Mouse (Mus musculus) embryonic facial prominence, embryonic 15.5 days (tissue): ENCODE measurements at regions not wholly inside any gene's neighbourhood (a gene's known extent, or its start where the extent isn't known, plus 50 kb on each side); places are given as distances from the start of the nearest gene placed in this dataset.

ENCODE experiments used
- ATAC-seq: fragments of 200-750 bp; cut with Nextera tagmentation; 2 replicates; pipeline ENCODE4 v1.8.0; 2017; ENCODE audit warnings: low read depth, moderate TSS enrichment; ENCODE audit not compliant: insufficient number of reproducible peaks, low FRiP score, low TSS enrichment
- H3K27ac ChIP-seq: fragments of 300-500 bp; sonication (generic); replicated peaks from 2 replicates; pipeline ENCODE4 v1.5.1; 2015; ENCODE audit warnings: mild to moderate bottlenecking, inconsistent platforms
- H3K27me3 ChIP-seq: fragments of 300-500 bp; sonication (generic); 2 replicates; pipeline ENCODE4 v1.6.1; 2015; ENCODE audit warnings: inconsistent platforms
- H3K36me3 ChIP-seq: fragments of 300-500 bp; sonication (generic); 2 replicates; pipeline ENCODE4 v1.6.1; 2015; ENCODE audit warnings: mild to moderate bottlenecking, inconsistent platforms
- H3K4me1 ChIP-seq: fragments of 300-500 bp; sonication (generic); 2 replicates; pipeline ENCODE4 v1.6.1; 2015; ENCODE audit warnings: inconsistent platforms
- H3K4me2 ChIP-seq: fragments of 300-500 bp; sonication (generic); replicated peaks from 2 replicates; pipeline ENCODE4 v1.6.1; 2015; ENCODE audit warnings: mild to moderate bottlenecking, inconsistent platforms
- H3K4me3 ChIP-seq: fragments of 300-500 bp; sonication (generic); replicated peaks from 2 replicates; pipeline ENCODE4 v1.5.1; 2015; ENCODE audit warnings: mild to moderate bottlenecking, inconsistent platforms
- H3K9ac ChIP-seq: fragments of 300-500 bp; sonication (generic); 2 replicates; pipeline ENCODE4 v1.6.1; 2015; ENCODE audit warnings: inconsistent platforms
- H3K9me3 ChIP-seq: fragments of 300-500 bp; sonication (generic); replicated peaks from 2 replicates; pipeline ENCODE4 v1.6.1; 2016; ENCODE audit warnings: inconsistent platforms
- WGBS: fragments of 180-500 bp; shearing (Covaris S2); methylation state at CpG from one replicate; pipeline ENCODE4 v1.1.7; 2015; 5-methylcytosine and 5-hydroxymethylcytosine counted together

- Histone ChIP-seq H3K9me3 (no peaks in the 10 kb centered on the region), H3K4me3 (no peak overlapping the region), H3K27ac (peak overlapping the region; percentile 68), H3K4me1 (peaks cover 29% of the 10 kb centered on the region), H3K9ac (no peak overlapping the region), H3K36me3 (no peaks in the 10 kb centered on the region), H3K27me3 (no peaks in the 10 kb centered on the region), H3K4me2 (no peak overlapping the region)
- WGBS = 18% methylated on average over 5 of the region's 5 CpGs
- peak; percentile 79; the same call in 1 of the 2 replicates for ATAC-seq
Observed at GRCm38 (mm10) chr6:51069945-51070344, 362.5 kb upstream of the Nfe2l3 start.

DNA sequence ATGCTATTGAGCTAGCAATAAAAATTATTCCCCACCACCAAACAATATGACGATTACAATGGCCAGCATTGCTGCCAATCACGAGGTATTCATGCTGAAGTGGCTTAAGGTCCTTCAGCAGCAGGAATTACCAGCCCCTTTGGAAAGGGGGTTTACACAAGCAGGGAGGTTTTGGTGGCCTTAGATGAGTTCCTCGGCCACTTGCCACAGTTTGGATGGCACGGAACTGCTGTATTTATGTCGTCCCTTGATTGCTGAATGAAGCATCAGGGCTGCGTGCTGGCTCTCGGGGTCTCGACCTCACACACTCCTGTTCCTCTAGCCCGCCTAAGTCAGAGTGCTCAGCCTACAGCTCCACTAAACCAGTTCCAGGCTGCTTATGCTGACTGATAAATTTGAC lies 361.2 kb upstream of the Nfe2l3 start:
- H3K4me3 ChIP-seq = no peak overlapping the region
- H3K27ac ChIP-seq = no peak overlapping the region
- no peaks in the 10 kb centered on the region for H3K36me3 ChIP-seq
- 52% methylated on average over 9 of the region's 9 CpGs for WGBS
- H3K4me1 ChIP-seq = peaks cover 31% of the 10 kb centered on the region
- H3K4me2 ChIP-seq = no peak overlapping the region
- H3K9me3 ChIP-seq = no peaks in the 10 kb centered on the region
- H3K27me3 ChIP-seq = no peaks in the 10 kb centered on the region
- no peak overlapping the region for H3K9ac ChIP-seq
- ATAC-seq = no peak

DNA sequence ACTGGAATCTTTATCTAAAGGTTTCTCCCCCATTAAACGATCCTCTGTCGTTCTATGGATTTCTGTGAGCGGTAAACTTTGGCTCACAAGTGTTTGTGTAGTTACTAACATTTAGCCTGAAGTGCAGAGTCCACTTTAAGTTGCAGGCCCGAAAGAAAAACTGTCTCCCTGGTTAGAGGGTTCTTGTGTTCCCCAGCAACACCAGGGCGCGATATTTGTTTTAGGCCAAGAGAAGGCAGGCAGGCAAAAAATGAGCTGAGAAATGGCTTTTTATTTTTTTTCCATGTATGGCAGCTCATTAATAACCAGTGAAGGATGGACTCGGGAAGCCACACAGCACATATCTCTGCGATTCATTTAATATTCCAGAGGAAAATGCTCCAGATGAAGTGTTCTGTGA lies 357.4 kb upstream of the Nfe2l3 start:
- no peaks in the 10 kb centered on the region for H3K27me3 ChIP-seq
- no peak overlapping the region for H3K4me3 ChIP-seq
- no peaks in the 10 kb centered on the region for H3K9me3 ChIP-seq
- H3K36me3 ChIP-seq = no peaks in the 10 kb centered on the region
- H3K27ac ChIP-seq = peak overlapping the region; percentile 83; the same call in 1 of the 2 replicates
- ATAC-seq = no peak
- WGBS = 80% methylated on average over 8 of the region's 8 CpGs
- H3K4me2 ChIP-seq = no peak overlapping the region
- no peak overlapping the region for H3K9ac ChIP-seq
- peaks cover 42% of the 10 kb centered on the region for H3K4me1 ChIP-seq

GRCm38 (mm10) chr6:51076861-51077768 lies 355.4 kb upstream of the Nfe2l3 start:
- H3K9me3 ChIP-seq = no peaks in the 10 kb centered on the region
- peak; percentile 79 for ATAC-seq
- H3K4me1 ChIP-seq = peaks cover 32% of the 10 kb centered on the region
- H3K4me3 ChIP-seq = no peak overlapping the region
- 38% methylated on average over 21 of the region's 21 CpGs for WGBS
- H3K4me2 ChIP-seq = no peak overlapping the region
- H3K36me3 ChIP-seq = no peaks in the 10 kb centered on the region
- peak overlapping the region; percentile 83 for H3K27ac ChIP-seq
- no peak overlapping the region for H3K9ac ChIP-seq
- no peaks in the 10 kb centered on the region for H3K27me3 ChIP-seq

DNA sequence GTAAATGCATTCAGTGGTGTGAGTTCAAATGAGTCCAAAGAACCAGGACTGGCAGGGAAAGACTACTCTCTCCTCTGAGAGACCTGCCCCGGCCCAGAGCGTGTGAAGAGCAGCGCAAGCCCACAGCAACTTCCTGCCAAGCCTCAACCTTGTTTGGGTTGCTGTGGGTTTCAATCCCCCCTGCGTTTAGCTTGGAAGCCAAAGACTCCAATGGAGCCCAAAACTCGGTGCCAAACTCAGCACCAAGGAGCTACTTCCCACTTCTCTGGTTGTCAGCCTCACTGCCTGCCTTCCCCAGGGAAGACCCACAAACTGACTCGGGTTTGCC lies 354.7 kb upstream of the Nfe2l3 start:
- Histone ChIP-seq H3K4me1 (peaks cover 32% of the 10 kb centered on the region), H3K9me3 (no peaks in the 10 kb centered on the region), H3K4me3 (no peak overlapping the region), H3K36me3 (no peaks in the 10 kb centered on the region), H3K27me3 (no peaks in the 10 kb centered on the region), H3K9ac (no peak overlapping the region), H3K27ac (peak overlapping the region; percentile 83), H3K4me2 (no peak overlapping the region)
- 39% methylated on average over 6 of the region's 6 CpGs for WGBS
- ATAC-seq = peak; percentile 65

DNA sequence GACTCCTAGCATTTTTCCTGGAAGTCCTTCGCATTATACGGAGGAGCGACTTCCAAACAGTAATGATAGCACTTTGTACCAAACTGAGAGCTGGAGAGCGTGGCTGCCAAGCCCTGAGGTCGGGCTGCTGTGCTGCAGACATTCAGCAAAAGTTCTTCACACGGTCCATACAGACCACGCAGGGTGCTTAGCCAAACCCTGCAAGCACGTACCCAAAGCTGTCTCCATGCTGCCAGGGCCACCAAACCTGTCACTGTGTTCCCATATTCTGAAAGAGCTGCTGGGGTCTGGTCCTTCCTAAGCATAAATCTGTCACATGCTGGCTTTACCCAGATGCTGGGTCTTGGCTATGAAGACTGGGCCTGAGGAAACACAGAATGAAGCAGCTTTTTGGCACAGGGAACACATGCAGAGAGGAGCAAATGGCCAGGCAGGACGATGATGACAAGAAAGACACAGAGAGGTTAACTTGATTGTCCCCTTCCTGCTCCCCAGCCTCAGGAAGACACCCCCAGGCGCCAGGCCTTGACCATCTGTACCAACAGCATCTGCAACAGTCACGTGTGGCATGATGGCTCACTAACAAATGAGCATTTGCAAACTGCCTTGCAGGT lies 354.0 kb upstream of the Nfe2l3 start:
- no peak for ATAC-seq
- Histone ChIP-seq H3K4me3 (no peak overlapping the region), H3K4me1 (peaks cover 32% of the 10 kb centered on the region), H3K4me2 (no peak overlapping the region), H3K9ac (no peak overlapping the region), H3K36me3 (no peaks in the 10 kb centered on the region), H3K27ac (peak overlapping the region; percentile 83), H3K27me3 (no peaks in the 10 kb centered on the region), H3K9me3 (no peaks in the 10 kb centered on the region)
- 69% methylated on average over 11 of the region's 11 CpGs for WGBS

GRCm38 (mm10) chr6:51078967-51079355 lies 353.5 kb upstream of the Nfe2l3 start:
- no peaks in the 10 kb centered on the region for H3K27me3 ChIP-seq
- H3K4me3 ChIP-seq = no peak overlapping the region
- WGBS = 87% methylated on average over 5 of the region's 5 CpGs
- no peak overlapping the region for H3K4me2 ChIP-seq
- H3K27ac ChIP-seq = peak overlapping the region; percentile 83
- no peak for ATAC-seq
- no peaks in the 10 kb centered on the region for H3K9me3 ChIP-seq
- no peak overlapping the region for H3K9ac ChIP-seq
- no peaks in the 10 kb centered on the region for H3K36me3 ChIP-seq
- peaks cover 32% of the 10 kb centered on the region for H3K4me1 ChIP-seq

DNA sequence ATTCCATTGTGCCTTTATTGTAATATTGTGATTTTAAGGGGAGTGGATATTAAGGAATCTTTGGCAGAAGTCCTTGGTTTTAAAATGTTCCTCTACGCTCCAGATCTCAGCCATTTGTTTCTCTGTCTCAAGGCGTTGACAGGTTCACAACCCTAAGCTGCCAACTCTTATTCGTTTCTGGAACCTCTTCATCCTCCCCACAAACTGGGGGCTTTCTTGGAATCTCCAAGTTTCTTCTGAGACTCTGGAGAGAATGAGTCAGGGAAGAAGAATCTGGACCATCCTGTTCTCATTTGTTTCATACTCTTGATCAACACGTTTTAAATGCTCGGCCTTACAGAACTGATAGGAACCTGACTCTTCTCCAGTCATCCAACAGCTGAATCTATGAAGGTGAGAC lies 351.4 kb upstream of the Nfe2l3 start:
- Histone ChIP-seq H3K27ac (peak overlapping the region; percentile 29; the same call in 1 of the 2 replicates), H3K27me3 (no peaks in the 10 kb centered on the region), H3K4me1 (peaks cover 34% of the 10 kb centered on the region), H3K9me3 (no peaks in the 10 kb centered on the region), H3K36me3 (no peaks in the 10 kb centered on the region), H3K9ac (no peak overlapping the region), H3K4me2 (no peak overlapping the region), H3K4me3 (no peak overlapping the region)
- WGBS = 50% methylated on average over 5 of the region's 5 CpGs
- no peak for ATAC-seq

GRCm38 (mm10) chr6:51084656-51085055 lies 347.8 kb upstream of the Nfe2l3 start:
- Histone ChIP-seq H3K27ac (peak overlapping the region; percentile 28; the same call in 1 of the 2 replicates), H3K4me2 (no peak overlapping the region), H3K4me1 (peaks cover 11% of the 10 kb centered on the region; the same call in 1 of the 2 replicates), H3K9ac (no peak overlapping the region), H3K36me3 (no peaks in the 10 kb centered on the region), H3K27me3 (no peaks in the 10 kb centered on the region), H3K4me3 (no peak overlapping the region), H3K9me3 (no peaks in the 10 kb centered on the region)
- no peak for ATAC-seq
- 50% methylated on average over 9 of the region's 9 CpGs for WGBS

DNA sequence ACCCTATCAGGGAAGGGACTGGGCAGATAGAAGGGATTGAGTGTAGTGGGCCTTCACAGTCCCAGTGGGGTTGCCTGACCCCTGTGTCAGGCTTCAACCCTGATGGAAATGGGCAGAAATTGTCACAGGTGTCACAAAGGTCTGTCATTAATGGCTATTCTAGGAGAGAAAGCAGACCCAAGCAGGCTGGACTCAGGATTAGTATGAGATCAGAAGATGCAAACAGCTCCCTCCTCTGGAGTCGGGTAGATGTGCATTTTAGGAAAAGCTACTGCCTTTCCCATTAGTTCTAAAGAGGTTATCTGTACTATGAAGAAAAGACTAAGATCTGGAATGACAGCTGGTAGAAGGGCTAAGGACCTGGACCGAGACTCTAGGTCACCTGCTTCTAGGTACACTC lies 346.9 kb upstream of the Nfe2l3 start:
- H3K9me3 ChIP-seq = no peaks in the 10 kb centered on the region
- peaks cover 11% of the 10 kb centered on the region; the same call in 1 of the 2 replicates for H3K4me1 ChIP-seq
- H3K4me2 ChIP-seq = no peak overlapping the region
- H3K4me3 ChIP-seq = no peak overlapping the region
- no peak overlapping the region for H3K9ac ChIP-seq
- WGBS = 37% methylated on average over 2 of the region's 2 CpGs
- H3K27ac ChIP-seq = no peak overlapping the region; the same call in 1 of the 2 replicates
- H3K36me3 ChIP-seq = no peaks in the 10 kb centered on the region
- H3K27me3 ChIP-seq = no peaks in the 10 kb centered on the region
- no peak for ATAC-seq

- 74% methylated on average over 4 of the region's 4 CpGs for WGBS
- no peak for ATAC-seq
- H3K9ac ChIP-seq = no peak overlapping the region
- H3K4me1 ChIP-seq = peaks cover 11% of the 10 kb centered on the region; the same call in 1 of the 2 replicates
- no peaks in the 10 kb centered on the region for H3K27me3 ChIP-seq
- no peak overlapping the region for H3K4me2 ChIP-seq
- no peaks in the 10 kb centered on the region for H3K9me3 ChIP-seq
- H3K36me3 ChIP-seq = no peaks in the 10 kb centered on the region
- no peak overlapping the region for H3K4me3 ChIP-seq
- no peak overlapping the region for H3K27ac ChIP-seq
Observed at GRCm38 (mm10) chr6:51086347-51086746, 346.1 kb upstream of the Nfe2l3 start.
